Mouse (Mus musculus) kidney, embryonic 16.5 days (tissue): ENCODE measurements around the gene Cep83. TPM values are rescaled to one million over a fixed set of nuclear protein-coding genes. Genes with fewer than 3 reads are reported as not detected.

Experiments used
- ATAC-seq: fragments of 200-750 bp; cut with Nextera tagmentation; 2 replicates; pipeline ENCODE4 v1.8.0; 2017; ENCODE audit warnings: moderate TSS enrichment; ENCODE audit not compliant: low FRiP score, low TSS enrichment
- H3K27ac ChIP-seq: fragments of 300-500 bp; sonication (generic); 2 replicates; pipeline ENCODE4 v1.5.1; 2014; ENCODE audit warnings: low read length
- H3K27me3 ChIP-seq: fragments of 300-500 bp; sonication (generic); 2 replicates; pipeline ENCODE4 v1.6.1; 2014; ENCODE audit warnings: low read length, control low read depth, mixed read lengths; ENCODE audit not compliant: insufficient read depth
- H3K36me3 ChIP-seq: fragments of 300-500 bp; sonication (generic); 2 replicates; pipeline ENCODE4 v1.6.1; 2014; ENCODE audit warnings: low read length, control low read depth, mixed read lengths; ENCODE audit not compliant: insufficient read depth
- H3K4me1 ChIP-seq: fragments of 300-500 bp; sonication (generic); 2 replicates; pipeline ENCODE4 v1.6.1; 2014; ENCODE audit warnings: low read length, control low read depth, mixed read lengths; ENCODE audit not compliant: insufficient read depth
- H3K4me2 ChIP-seq: fragments of 300-500 bp; sonication (generic); replicated peaks from 2 replicates; pipeline ENCODE4 v1.6.1; 2014; ENCODE audit warnings: low read depth, low read length
- H3K4me3 ChIP-seq: fragments of 300-500 bp; sonication (generic); 2 replicates; pipeline ENCODE4 v1.5.1; 2014; ENCODE audit warnings: mild to moderate bottlenecking, low read length
- H3K9ac ChIP-seq: fragments of 300-500 bp; sonication (generic); replicated peaks from 2 replicates; pipeline ENCODE4 v1.6.1; 2014; ENCODE audit warnings: low read length
- H3K9me3 ChIP-seq: fragments of 300-500 bp; sonication (generic); 2 replicates; pipeline ENCODE4 v1.6.1; 2016; ENCODE audit warnings: low read length, control low read depth
- WGBS: fragments of 180-500 bp; shearing (Covaris S2); extraction: QIAGEN DNeasy Blood & Tissue Kit; methylation state at CpG from one replicate; pipeline ENCODE4 v1.1.7; 2014; 5-methylcytosine and 5-hydroxymethylcytosine counted together
- polyA plus RNA-seq: library from polyadenylated mRNA; unstranded; fragments of >200 nt; fragmentation: Nextera tagmentation; extraction: Ambion mirVana; gene quantifications from 2 replicates; pipeline ENCODE4 v1.2.1, GENCODE M21; 2015

The Cep83 gene
- polyA plus RNA-seq, 1 experiment from 2014 or later: 12.9 TPM

GRCm38 (mm10) chr10:94818781-94819665 is 130.6 kb downstream of the Cep83 start:
- Histone ChIP-seq H3K27me3 (no peaks in the 10 kb centered on the region), H3K4me2 (no peak overlapping the region), H3K36me3 (no peaks in the 10 kb centered on the region), H3K9ac (no peak overlapping the region), H3K4me3 (no peak overlapping the region), H3K9me3 (no peaks in the 10 kb centered on the region), H3K4me1 (0 out of 2 replicates have a peak, but pooled peaks cover 3% of the 10 kb centered on the region), H3K27ac (no peak overlapping the region)
- WGBS: 89% methylated on average over 17 of the region's 17 CpGs
- no peak for ATAC-seq

- Histone ChIP-seq H3K4me2 (no peak overlapping the region), H3K4me1 (peaks cover 19% of the 10 kb centered on the region), H3K27me3 (no peaks in the 10 kb centered on the region), H3K36me3 (no peaks in the 10 kb centered on the region), H3K27ac (no peak overlapping the region), H3K9me3 (no peaks in the 10 kb centered on the region), H3K4me3 (no peak overlapping the region), H3K9ac (no peak overlapping the region)
- WGBS: 40% methylated on average over 11 of the region's 11 CpGs
- no peak for ATAC-seq
Observed at GRCm38 (mm10) chr10:94823971-94824760, 135.7 kb downstream of the Cep83 start.

DNA sequence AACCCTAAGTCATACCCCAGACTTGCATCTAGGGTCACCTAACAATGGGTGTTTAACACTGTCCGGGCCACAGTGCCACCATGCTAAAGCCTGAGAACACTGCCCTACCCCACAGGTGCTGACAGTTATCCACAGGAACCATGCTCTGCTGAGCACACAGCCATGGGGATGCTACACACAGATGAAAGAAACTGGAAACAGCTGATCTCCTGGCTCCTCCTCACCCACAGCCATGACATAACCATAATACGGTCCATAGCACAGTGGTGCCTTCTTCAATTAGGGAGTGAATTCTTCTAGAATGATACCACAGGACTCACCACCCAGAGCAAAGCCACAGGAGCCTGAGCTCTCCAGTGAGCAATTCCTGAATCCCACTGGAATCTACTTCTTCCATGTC is 137.5 kb downstream of the Cep83 start:
- H3K27ac ChIP-seq: no peak overlapping the region

GRCm38 (mm10) chr10:94826436-94826835 is 138.0 kb downstream of the Cep83 start:
- 70% methylated on average over 12 of the region's 12 CpGs for WGBS
- no peaks in the 10 kb centered on the region for H3K9me3 ChIP-seq
- no peak overlapping the region for H3K4me2 ChIP-seq
- H3K4me1 ChIP-seq: peaks cover 33% of the 10 kb centered on the region
- no peak overlapping the region for H3K27ac ChIP-seq
- no peaks in the 10 kb centered on the region for H3K36me3 ChIP-seq
- no peak for ATAC-seq
- H3K9ac ChIP-seq: no peak overlapping the region
- no peak overlapping the region for H3K4me3 ChIP-seq
- no peaks in the 10 kb centered on the region for H3K27me3 ChIP-seq

More for the DNA sequence above, 137.5 kb downstream of the Cep83 start:
- Histone ChIP-seq H3K4me3 (no peak overlapping the region), H3K27me3 (no peaks in the 10 kb centered on the region), H3K4me1 (peaks cover 33% of the 10 kb centered on the region), H3K9me3 (no peaks in the 10 kb centered on the region), H3K9ac (no peak overlapping the region), H3K36me3 (no peaks in the 10 kb centered on the region), H3K4me2 (no peak overlapping the region)
- ATAC-seq: 0 out of 2 replicates have a peak, but pooled peaks have one; percentile 35
- WGBS: 91% methylated on average over 2 of the region's 2 CpGs

DNA sequence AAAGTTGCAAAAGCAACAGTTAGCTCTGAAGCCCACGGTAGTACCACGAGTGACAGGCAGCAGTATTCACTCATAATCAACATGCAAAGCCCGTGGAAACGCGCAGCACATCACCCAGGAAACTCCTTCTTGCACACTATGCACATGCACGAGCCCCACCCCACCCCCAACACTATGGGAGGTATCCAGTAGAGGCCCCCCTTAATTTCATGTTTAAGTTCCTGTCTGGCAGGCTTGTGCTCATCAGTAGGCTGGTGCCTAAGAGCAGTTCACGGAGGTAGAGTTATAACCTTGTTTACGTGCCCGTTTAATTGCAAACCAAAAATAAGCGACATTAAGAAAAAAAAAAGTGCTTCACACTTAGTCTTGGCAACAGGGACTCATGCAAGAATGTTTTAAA is 138.9 kb downstream of the Cep83 start:
- no peaks in the 10 kb centered on the region for H3K9me3 ChIP-seq
- no peaks in the 10 kb centered on the region for H3K27me3 ChIP-seq
- no peak overlapping the region for H3K4me3 ChIP-seq
- H3K36me3 ChIP-seq: no peaks in the 10 kb centered on the region
- no peak overlapping the region for H3K9ac ChIP-seq
- H3K27ac ChIP-seq: no peak overlapping the region
- H3K4me1 ChIP-seq: peaks cover 33% of the 10 kb centered on the region
- no peak overlapping the region for H3K4me2 ChIP-seq
- 89% methylated on average over 10 of the region's 10 CpGs for WGBS
- ATAC-seq: no peak

- Histone ChIP-seq H3K36me3 (no peaks in the 10 kb centered on the region), H3K9me3 (no peaks in the 10 kb centered on the region), H3K27me3 (no peaks in the 10 kb centered on the region), H3K4me3 (no peak overlapping the region), H3K4me2 (no peak overlapping the region), H3K9ac (no peak overlapping the region), H3K27ac (no peak overlapping the region), H3K4me1 (peaks cover 33% of the 10 kb centered on the region)
- WGBS: 79% methylated on average over 14 of the region's 14 CpGs
- no peak for ATAC-seq
Observed at GRCm38 (mm10) chr10:94827890-94828733, 139.7 kb downstream of the Cep83 start.

DNA sequence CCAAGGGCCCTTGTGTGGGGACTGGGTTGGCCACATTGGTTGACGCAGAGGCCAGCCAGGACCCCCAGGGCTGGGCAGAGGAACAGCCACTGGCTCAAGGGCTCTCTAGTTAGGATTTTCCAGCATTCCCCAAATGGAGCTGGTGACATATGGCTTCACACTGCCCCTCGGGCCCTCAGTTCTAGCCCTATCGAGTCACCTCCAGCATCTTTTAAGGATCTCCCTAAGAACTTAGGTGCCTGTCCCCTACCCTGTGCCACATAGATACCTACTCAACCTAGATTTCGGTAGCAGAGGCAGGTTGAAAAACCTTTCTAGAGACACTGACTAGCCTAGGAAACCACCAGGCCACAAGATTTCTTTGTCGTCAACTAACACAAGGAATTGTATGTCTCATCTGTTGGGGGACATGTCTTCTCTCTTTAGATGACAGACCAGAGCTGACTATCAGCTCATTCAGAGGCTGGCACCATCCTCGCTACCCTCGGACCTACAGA is 140.3 kb downstream of the Cep83 start:
- H3K4me3 ChIP-seq: no peak overlapping the region
- no peak for ATAC-seq
- no peak overlapping the region; the same call in 1 of the 2 replicates for H3K27ac ChIP-seq
- H3K4me1 ChIP-seq: peaks cover 31% of the 10 kb centered on the region
- H3K4me2 ChIP-seq: 0 out of 2 replicates have a peak overlapping the region, but pooled peaks have one; percentile 22
- H3K36me3 ChIP-seq: no peaks in the 10 kb centered on the region
- no peaks in the 10 kb centered on the region for H3K9me3 ChIP-seq
- WGBS: 92% methylated on average over 7 of the region's 7 CpGs
- no peaks in the 10 kb centered on the region for H3K27me3 ChIP-seq
- H3K9ac ChIP-seq: no peak overlapping the region

DNA sequence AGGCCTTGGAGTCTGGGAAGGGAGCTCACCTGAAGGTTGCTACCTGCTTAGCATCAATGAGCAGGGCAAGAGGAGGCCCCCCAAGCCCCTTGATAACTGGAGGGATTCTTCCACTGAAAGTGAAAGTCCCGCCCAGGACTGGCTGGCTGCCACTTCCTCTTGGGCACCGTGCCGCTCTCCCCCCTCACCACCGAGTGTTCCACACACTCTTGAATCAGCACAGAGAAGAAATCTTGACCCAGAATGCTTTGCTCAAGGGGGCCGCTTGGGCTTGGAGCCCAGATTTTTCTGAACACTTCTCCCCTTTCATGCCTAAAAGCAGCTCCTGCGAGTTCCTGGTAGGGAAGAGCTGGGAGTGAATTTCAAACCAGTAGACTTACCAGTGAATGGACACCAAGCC is 141.0 kb downstream of the Cep83 start:
- H3K9ac ChIP-seq: no peak overlapping the region
- H3K4me3 ChIP-seq: no peak overlapping the region
- H3K36me3 ChIP-seq: no peaks in the 10 kb centered on the region
- peak; percentile 71 for ATAC-seq
- WGBS: 36% methylated on average over 6 of the region's 6 CpGs
- no peaks in the 10 kb centered on the region for H3K9me3 ChIP-seq
- no peaks in the 10 kb centered on the region for H3K27me3 ChIP-seq
- peak overlapping the region; percentile 22 for H3K4me2 ChIP-seq
- peaks cover 30% of the 10 kb centered on the region for H3K4me1 ChIP-seq
- H3K27ac ChIP-seq: peak overlapping the region; percentile 86

DNA sequence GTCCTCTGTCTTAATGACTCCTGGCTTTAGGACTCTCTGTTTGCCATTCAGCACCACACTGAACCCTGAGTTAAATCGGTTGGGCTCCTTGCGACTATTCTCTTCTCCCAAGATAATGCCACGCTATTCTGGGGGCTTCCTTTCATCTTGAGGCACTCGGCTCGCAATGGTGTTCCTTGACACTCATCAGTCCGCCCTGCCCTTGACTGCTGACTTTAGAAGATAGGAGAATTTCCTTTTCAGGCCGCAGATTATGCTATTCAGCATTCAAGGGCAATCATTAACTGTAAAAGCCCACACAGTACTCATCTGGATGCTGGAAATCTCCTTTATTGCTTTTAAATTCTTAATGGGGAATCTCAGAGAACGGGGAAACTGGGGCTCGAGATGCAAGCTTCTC is 147.4 kb downstream of the Cep83 start:
- H3K9ac ChIP-seq: no peak overlapping the region
- no peaks in the 10 kb centered on the region for H3K27me3 ChIP-seq
- no peak for ATAC-seq
- no peaks in the 10 kb centered on the region for H3K9me3 ChIP-seq
- 81% methylated on average over 9 of the region's 9 CpGs for WGBS
- no peak overlapping the region for H3K27ac ChIP-seq
- no peak overlapping the region for H3K4me3 ChIP-seq
- no peak overlapping the region for H3K4me2 ChIP-seq
- H3K36me3 ChIP-seq: no peaks in the 10 kb centered on the region
- H3K4me1 ChIP-seq: no peaks in the 10 kb centered on the region
